Mouse (Mus musculus) activated CD4-positive, CD25-positive, alpha-beta regulatory T cell, adult 4 months (primary cell): ENCODE data around the gene Adamts1. TPM values are rescaled to one million over a fixed set of nuclear protein-coding genes. Genes with fewer than 3 reads are reported as not detected.

ENCODE experiments used
- ATAC-seq: one replicate; pipeline ENCODE4 v1.8.0; 2017
- polyA plus RNA-seq, 2 experiments: library from polyadenylated mRNA; unstranded; fragments of 100-300 nt; shearing (Covaris generic); gene quantifications; one replicate each; pipeline ENCODE4 v1.2.1; 2017

Adamts1 gene
- polyA plus RNA-seq, 2 experiments from 2014 or later, result not detected

GRCm38 (mm10) chr16:85765167-85765566, 37.7 kb downstream of the Adamts1 start:
- ATAC-seq, result no peak

- no peak for ATAC-seq
Measured at GRCm38 (mm10) chr16:85762052-85762665, 40.8 kb downstream of the Adamts1 start.

- ATAC-seq, result no peak
Measured at GRCm38 (mm10) chr16:85760961-85761580, 41.8 kb downstream of the Adamts1 start.

- ATAC-seq, result no peak
Measured at GRCm38 (mm10) chr16:85756101-85756819, 46.7 kb downstream of the Adamts1 start.

- no peak for ATAC-seq
Measured at GRCm38 (mm10) chr16:85749335-85749734, 53.6 kb downstream of the Adamts1 start.

- no peak for ATAC-seq
Measured at GRCm38 (mm10) chr16:85747589-85748360, 55.1 kb downstream of the Adamts1 start.

- ATAC-seq, result no peak
Measured at GRCm38 (mm10) chr16:85746386-85746785, 56.5 kb downstream of the Adamts1 start.

Other genes starting within 250 kb of the Adamts1 start
- gene Cyyr1, start 249.7 kb downstream of the Adamts1 start, polyA plus RNA-seq, result not detected
- gene Adamts5, start 98.7 kb upstream of the Adamts1 start, polyA plus RNA-seq, result under 1 TPM in 1 of 2 experiments, not detected in 1; 0.12 TPM